In the genomic region with DNA sequence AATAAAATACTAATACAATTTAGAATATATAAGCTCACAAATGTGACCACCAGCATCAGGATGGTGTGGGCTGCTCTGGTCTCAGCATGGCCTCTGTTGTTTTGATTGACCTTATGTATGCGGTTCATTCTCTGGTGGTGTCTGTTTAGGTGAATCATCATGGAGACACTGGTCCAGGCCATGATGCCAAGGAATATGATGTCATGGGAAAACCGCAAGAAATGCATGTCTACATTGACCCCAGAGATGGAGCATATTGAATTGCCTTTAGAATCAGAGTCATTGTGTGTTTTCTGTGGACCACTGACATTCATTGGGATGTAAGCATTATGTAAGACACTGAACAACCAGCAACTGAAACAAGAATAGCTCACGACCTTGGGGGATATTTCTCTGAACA, we compare ENCODE assay signal across 3 mouse cellular contexts.
DNase-seq lines count a peak whose midpoint lies in the region.

No protein-coding gene starts in this region.

- DNase-seq in 3T3-L1 (ENCODE audit: low read depth, low spot score): peak; percentile 60
- peak; percentile 67 for DNase-seq in NIH3T3 (ENCODE audit: low read depth)
- DNase-seq in heart, adult 11 months: peak; percentile 49
